Mouse (Mus musculus): ENCODE measurements around the gene Zfpm1.

DNA sequence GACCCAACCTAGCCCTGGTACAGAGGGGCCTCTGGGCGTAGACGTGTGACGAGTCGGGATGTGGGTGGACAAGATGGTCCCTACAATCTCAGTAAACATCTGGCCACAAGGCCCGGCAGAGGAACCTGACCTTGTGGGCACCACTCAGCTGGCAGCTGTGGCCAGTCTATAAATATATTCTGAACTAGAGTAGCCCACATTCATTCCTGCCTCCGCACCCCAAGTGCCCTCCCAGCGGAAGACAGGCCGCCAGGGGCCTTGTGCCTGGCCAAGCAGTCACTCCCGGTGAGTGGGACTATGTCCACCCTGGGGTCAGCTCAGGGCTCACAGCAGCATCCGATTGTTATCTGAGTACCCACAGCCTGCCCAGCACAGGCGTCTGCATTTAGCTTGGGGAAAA, 43.7 kb upstream of the Zfpm1 start:
- TF ChIP-seq CTCF (IDR thresholded peaks at IDR 0.05; ENCODE audit: low read depth) (no peak), EP300 (optimal IDR thresholded peaks at IDR 0.05) (no peak)
